Comparison of ENCODE assay signal across 9 mouse cellular contexts in the genomic region with DNA sequence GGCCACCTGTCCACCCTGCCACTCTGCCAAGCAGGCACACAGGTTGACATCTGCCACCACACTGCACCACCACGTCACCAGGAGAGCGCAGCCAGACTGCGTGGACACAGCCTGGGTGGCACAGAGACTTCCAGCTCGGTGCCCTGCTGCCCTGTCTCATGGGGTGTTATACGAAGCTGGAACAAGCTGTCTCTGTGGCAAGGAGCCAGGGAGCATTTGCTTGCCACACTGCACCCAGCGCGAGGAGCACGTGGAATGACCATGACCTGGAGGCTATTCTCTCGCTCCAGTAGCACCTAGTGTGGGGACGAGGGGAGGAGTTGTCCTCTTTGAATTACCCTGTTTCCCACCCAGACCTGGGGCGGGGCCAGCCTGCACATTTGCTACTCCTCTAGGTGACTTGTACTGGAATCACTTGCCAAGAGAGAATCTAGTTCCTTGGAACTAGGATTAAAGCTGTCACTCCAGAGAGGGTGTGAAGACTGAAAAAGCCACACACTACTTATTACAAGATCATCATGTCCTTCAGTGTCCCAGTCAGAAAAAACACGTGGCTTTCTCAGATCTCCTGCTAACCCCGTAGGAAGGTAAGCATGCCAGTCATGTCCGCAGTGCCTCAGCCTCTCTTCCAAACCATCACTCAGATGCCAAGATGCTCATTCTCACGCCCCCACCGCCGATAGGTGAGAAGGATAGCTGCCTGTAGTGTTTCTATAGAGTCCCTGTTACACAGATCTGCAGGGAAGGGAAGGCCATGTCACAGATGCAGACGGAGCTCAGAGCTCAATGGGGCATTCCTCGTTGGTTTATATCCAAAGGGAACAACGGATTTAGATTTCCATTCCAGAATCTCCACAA. TPM values are rescaled to one million over a fixed set of nuclear protein-coding genes. Genes with fewer than 3 reads are reported as not detected.
DNase-seq lines count a peak whose midpoint lies in the region; ATAC-seq and TF ChIP-seq lines count a peak whose summit lies in the region.
"Had no signal": no experiment of that assay in that cellular context is flagged by ENCODE, and none has a peak within 500 bp of the region (broad histone marks: within the 10 kb centered on the region; RNA-seq: fewer than 3 reads in every experiment).

No protein-coding gene starts in this region.

- TF ChIP-seq CTCF in layer of hippocampus, adult 2 months (conservative IDR thresholded peaks at IDR 0.05), result no peak
- TF ChIP-seq CTCF in midbrain, postnatal 0 days (IDR thresholded peaks at IDR 0.05), result no peak

- 73% methylated on average over 20 of the region's 20 CpGs for WGBS in midbrain, postnatal 0 days

- H3K9me3 ChIP-seq in midbrain, postnatal 0 days (ENCODE audit: low read length), result no peaks in the 10 kb centered on the region
- H3K9me3 ChIP-seq: neural tube, embryonic 12.5 days had no signal

- H3K4me1 ChIP-seq in midbrain, postnatal 0 days (ENCODE audit: insufficient read depth, low read length), result no peaks in the 10 kb centered on the region
- H3K4me1 ChIP-seq: neural tube, embryonic 12.5 days had no signal

- H3K4me2 ChIP-seq in midbrain, postnatal 0 days (ENCODE audit: low read depth, low read length, poor library complexity, severe bottlenecking), result no peak overlapping the region
- H3K4me2 ChIP-seq: neural tube, embryonic 12.5 days had no signal

- H3K9ac ChIP-seq in midbrain, postnatal 0 days (replicated peaks; ENCODE audit: low read length, poor library complexity, severe bottlenecking), result no peak overlapping the region
- H3K9ac ChIP-seq: neural tube, embryonic 12.5 days had no signal

- 0 out of 2 replicates have a peak, but pooled peaks have one; percentile 39 for ATAC-seq in erythroid progenitor cell, adult 5-6 weeks (replicated peaks; ENCODE audit: low FRiP score, poor library complexity, severe bottlenecking)
- ATAC-seq in midbrain, postnatal 0 days (ENCODE audit: low FRiP score), result peak; percentile 70

- DNase-seq in right cerebral cortex, adult 18-20 months, result peak; percentile 40
- no peak for DNase-seq in right cerebral cortex, postnatal 25 days
- peak; percentile 53 for DNase-seq in heart, postnatal 4 days
- peak; percentile 19 to 28 for DNase-seq in layer of hippocampus, adult 2 months (ENCODE audit: low spot score in 2 of 2)
- DNase-seq in midbrain, postnatal 0 days (ENCODE audit: low spot score), result peak; percentile 74
- DNase-seq in spleen, postnatal 14 days (ENCODE audit: low spot score in 2 of 2), result no peak
- no peak for DNase-seq in thymus, postnatal 4 days

- H3K4me3 ChIP-seq in layer of hippocampus, adult 2 months, result no peak overlapping the region
- no peak overlapping the region for H3K4me3 ChIP-seq in midbrain, postnatal 0 days (ENCODE audit: low read depth, low read length)
- H3K4me3 ChIP-seq: neural tube, embryonic 12.5 days had no signal

- H3K27ac ChIP-seq in layer of hippocampus, adult 2 months, result peak overlapping the region; percentile 15; the same call in 1 of the 2 replicates
- H3K27ac ChIP-seq in midbrain, postnatal 0 days (ENCODE audit: low read depth, low read length), result no peak overlapping the region
- H3K27ac ChIP-seq: neural tube, embryonic 12.5 days had no signal

- no peaks in the 10 kb centered on the region for H3K27me3 ChIP-seq in midbrain, postnatal 0 days (ENCODE audit: insufficient read depth, low read length)
- H3K27me3 ChIP-seq: neural tube, embryonic 12.5 days had no signal

- no peaks in the 10 kb centered on the region for H3K36me3 ChIP-seq in midbrain, postnatal 0 days (ENCODE audit: insufficient read depth, low read length)
- H3K36me3 ChIP-seq: neural tube, embryonic 12.5 days had no signal

RNA-seq across cellular contexts. Expression of a gene that starts 10.8 kb away (rescaled TPM):
- total RNA-seq in erythroid progenitor cell, adult 5-6 weeks (2015; ENCODE audit: low replicate concordance), result not detected in 2 replicates
- total RNA-seq in erythroid progenitor cell, adult 5-6 weeks (2017; ENCODE audit: low replicate concordance), result not detected in 2 replicates
- total RNA-seq in heart, postnatal 4 days (2021), result under 1 TPM; 0.17 to 0.20 TPM
- total RNA-seq in layer of hippocampus, adult 2 months (2021), result 1 to 10 TPM; 1.7 to 3.5 TPM
- total RNA-seq in midbrain, postnatal 0 days (2014; rRNA removed), result 0.88 and 0.94 TPM in 2 replicates
- polyA plus RNA-seq in midbrain, postnatal 0 days (2015; fragmentation: Nextera tagmentation; extraction: Ambion mirVana), result 0.56 and 0.73 TPM in 2 replicates
- polyA plus RNA-seq: neural tube, embryonic 12.5 days had no signal

RNA-seq across cellular contexts. Expression of a gene that starts 37.5 kb away (rescaled TPM):
- total RNA-seq in erythroid progenitor cell, adult 5-6 weeks (2015; ENCODE audit: low replicate concordance), result not detected in 2 replicates
- not detected in 2 replicates for total RNA-seq in erythroid progenitor cell, adult 5-6 weeks (2017; ENCODE audit: low replicate concordance)
- 10 to 100 TPM; 44.3 to 48.3 TPM for total RNA-seq in heart, postnatal 4 days (2021)
- 10 to 100 TPM; 69.6 to 72.4 TPM for total RNA-seq in layer of hippocampus, adult 2 months (2021)
- 182 and 193 TPM in 2 replicates for total RNA-seq in midbrain, postnatal 0 days (2014; rRNA removed)
- 164 and 180 TPM in 2 replicates for polyA plus RNA-seq in midbrain, postnatal 0 days (2015; fragmentation: Nextera tagmentation; extraction: Ambion mirVana)

RNA-seq across cellular contexts. Expression of a gene that starts 39.2 kb away (rescaled TPM):
- 1.1 TPM in 1 of 2 replicates, not detected in the other for total RNA-seq in erythroid progenitor cell, adult 5-6 weeks (2015; ENCODE audit: low replicate concordance)
- 0.98 and 3.6 TPM in 2 replicates for total RNA-seq in erythroid progenitor cell, adult 5-6 weeks (2017; ENCODE audit: low replicate concordance)
- total RNA-seq in heart, postnatal 4 days (2021), result 1 to 10 TPM; 5.6 to 6.6 TPM
- 10 to 100 TPM; 29.1 to 36.6 TPM for total RNA-seq in layer of hippocampus, adult 2 months (2021)
- total RNA-seq in midbrain, postnatal 0 days (2014; rRNA removed), result 6.3 and 10.4 TPM in 2 replicates
- polyA plus RNA-seq in midbrain, postnatal 0 days (2015; fragmentation: Nextera tagmentation; extraction: Ambion mirVana), result 4.2 and 6.0 TPM in 2 replicates

RNA-seq across cellular contexts. Expression of a gene that starts 39.3 kb away (rescaled TPM):
- 22.2 and 27.0 TPM in 2 replicates for total RNA-seq in erythroid progenitor cell, adult 5-6 weeks (2015; ENCODE audit: low replicate concordance)
- 9.5 and 13.5 TPM in 2 replicates for total RNA-seq in erythroid progenitor cell, adult 5-6 weeks (2017; ENCODE audit: low replicate concordance)
- total RNA-seq in heart, postnatal 4 days (2021), result 10 to 100 TPM; 36.3 to 37.0 TPM
- 10 to 100 TPM; 31.9 to 33.3 TPM for total RNA-seq in layer of hippocampus, adult 2 months (2021)
- total RNA-seq in midbrain, postnatal 0 days (2014; rRNA removed), result 36.6 and 44.3 TPM in 2 replicates
- polyA plus RNA-seq in midbrain, postnatal 0 days (2015; fragmentation: Nextera tagmentation; extraction: Ambion mirVana), result 75.7 and 76.7 TPM in 2 replicates

RNA-seq across cellular contexts. Expression of a gene that starts 53.8 kb away (rescaled TPM):
- total RNA-seq in erythroid progenitor cell, adult 5-6 weeks (2015; ENCODE audit: low replicate concordance), result 2.9 TPM in 1 of 2 replicates, not detected in the other
- total RNA-seq in erythroid progenitor cell, adult 5-6 weeks (2017; ENCODE audit: low replicate concordance), result 0.51 and 1.8 TPM in 2 replicates
- total RNA-seq in heart, postnatal 4 days (2021), result under 1 TPM in 1 of 2 experiments, not detected in 1; 0.20 TPM
- total RNA-seq in layer of hippocampus, adult 2 months (2021), result under 1 TPM in 1 of 2 experiments, not detected in 1; 0.36 TPM
- not detected in 2 replicates for total RNA-seq in midbrain, postnatal 0 days (2014; rRNA removed)
- polyA plus RNA-seq in midbrain, postnatal 0 days (2015; fragmentation: Nextera tagmentation; extraction: Ambion mirVana), result not detected in 2 replicates

Comparison
In these comparisons a context has a peak if more than half of its experiments do, and no peak if none do; other contexts are left out.
1. DNase-seq: peak in right cerebral cortex, adult 18-20 months (single experiment), heart, postnatal 4 days (single experiment), layer of hippocampus, adult 2 months (2 of 2) and midbrain, postnatal 0 days (single experiment); none in right cerebral cortex, postnatal 25 days (single experiment), spleen, postnatal 14 days (0 of 2) and thymus, postnatal 4 days (single experiment).
2. RNA of a gene that starts 37.5 kb away (total RNA-seq): 182 to 193 TPM in midbrain, postnatal 0 days, 69.6 to 72.4 TPM in layer of hippocampus, adult 2 months and 44.3 to 48.3 TPM in heart, postnatal 4 days; not detected in erythroid progenitor cell, adult 5-6 weeks; every median in the first group is over 10 times any median in the second.